Mouse (Mus musculus): ENCODE data around the gene Glyr1.
A peak's percentile ranks its signal among the peaks of the same experiment; 100 is the strongest.

The Glyr1 gene

GRCm38 (mm10) chr16:5010371-5010935 lies 39.2 kb downstream of the Glyr1 start:
- no peak for DNase-seq

GRCm38 (mm10) chr16:5008076-5008475 lies 41.6 kb downstream of the Glyr1 start:
- no peak for DNase-seq

- no peak for DNase-seq
These were observed 42.2 kb downstream of the Glyr1 start for GRCm38 (mm10) chr16:5007492-5007891.

- peak; percentile 41 for DNase-seq
These were observed 42.6 kb downstream of the Glyr1 start, which contains the start of gene Smim22 for GRCm38 (mm10) chr16:5007067-5007466. TSS of gene Smim22 (plus strand) at chr16:5007288.

GRCm38 (mm10) chr16:5000611-5001010 lies 49.1 kb downstream of the Glyr1 start:
- DNase-seq, result no peak

- no peak for DNase-seq
These were observed 50.7 kb downstream of the Glyr1 start for GRCm38 (mm10) chr16:4998984-4999383.

GRCm38 (mm10) chr16:4997553-4997952 lies 52.1 kb downstream of the Glyr1 start, which contains the start of gene Sept12:
TSS of gene Sept12 (minus strand) at chr16:4997852.
- no peak for DNase-seq

- no peak for DNase-seq
These were observed 56.4 kb downstream of the Glyr1 start for GRCm38 (mm10) chr16:4993276-4993675.

GRCm38 (mm10) chr16:4984717-4985116 lies 64.9 kb downstream of the Glyr1 start:
- no peak for DNase-seq

- peak; percentile 41 for DNase-seq
These were observed 69.8 kb downstream of the Glyr1 start for GRCm38 (mm10) chr16:4979755-4980380.

- DNase-seq, result no peak
These were observed 71.2 kb downstream of the Glyr1 start for GRCm38 (mm10) chr16:4978275-4979051.

- DNase-seq, result no peak
These were observed 73.5 kb downstream of the Glyr1 start for GRCm38 (mm10) chr16:4976180-4976579.

GRCm38 (mm10) chr16:4974521-4974920 lies 75.1 kb downstream of the Glyr1 start:
- no peak for DNase-seq

GRCm38 (mm10) chr16:4971626-4972025 lies 78.0 kb downstream of the Glyr1 start:
- DNase-seq, result no peak

GRCm38 (mm10) chr16:4969055-4969843 lies 80.4 kb downstream of the Glyr1 start:
- DNase-seq, result peak; percentile 16

GRCm38 (mm10) chr16:4968426-4968825 lies 81.2 kb downstream of the Glyr1 start:
- DNase-seq, result no peak

- no peak for DNase-seq
These were observed 84.1 kb downstream of the Glyr1 start for GRCm38 (mm10) chr16:4965392-4966129.

GRCm38 (mm10) chr16:4964731-4965391 lies 84.8 kb downstream of the Glyr1 start:
- no peak for DNase-seq

All from liver (tissue).